Mouse (Mus musculus) hindbrain, embryonic 11.5 days (tissue): Measurements from ENCODE around the gene B4galt2. TPM values are rescaled to one million over a fixed set of nuclear protein-coding genes. Genes with fewer than 3 reads are reported as not detected.
A peak's percentile ranks its signal among the peaks of the same experiment; 100 is the strongest.

ENCODE experiments used
- ATAC-seq: fragments of 200-750 bp; cut with Nextera tagmentation; 2 replicates; pipeline ENCODE4 v1.8.0; 2017; ENCODE audit warnings: mild to moderate bottlenecking, moderate TSS enrichment, moderate library complexity; ENCODE audit not compliant: low FRiP score
- DNase-seq: peaks from one replicate; pipeline ENCODE4 v3.0.0-alpha.2; 2015; ENCODE audit warnings: low spot score
- H3K27ac ChIP-seq: fragments of 300-500 bp; sonication (generic); 2 replicates; pipeline ENCODE4 v1.5.1; 2014; ENCODE audit warnings: mild to moderate bottlenecking, low read depth, low read length
- H3K27me3 ChIP-seq: fragments of 300-500 bp; sonication (generic); 2 replicates; pipeline ENCODE4 v1.6.1; 2014; ENCODE audit warnings: mild to moderate bottlenecking, low read length, moderate library complexity, mixed read lengths; ENCODE audit not compliant: control insufficient read depth, insufficient read depth
- H3K36me3 ChIP-seq: fragments of 300-500 bp; sonication (generic); 2 replicates; pipeline ENCODE4 v1.6.1; 2014; ENCODE audit warnings: mild to moderate bottlenecking, low read length, moderate library complexity, mixed read lengths; ENCODE audit not compliant: control insufficient read depth, insufficient read depth
- H3K4me1 ChIP-seq: fragments of 300-500 bp; sonication (generic); replicated peaks from 2 replicates; pipeline ENCODE4 v1.6.1; 2014; ENCODE audit warnings: low read length, mixed read lengths; ENCODE audit not compliant: control insufficient read depth, insufficient read depth
- H3K4me2 ChIP-seq: fragments of 300-500 bp; sonication (generic); replicated peaks from 2 replicates; pipeline ENCODE4 v1.6.1; 2014; ENCODE audit warnings: mild to moderate bottlenecking, low read depth, low read length
- H3K4me3 ChIP-seq: fragments of 300-500 bp; sonication (generic); 2 replicates; pipeline ENCODE4 v1.5.1; 2014; ENCODE audit warnings: low read depth, low read length
- H3K9ac ChIP-seq: fragments of 300-500 bp; sonication (generic); 2 replicates; pipeline ENCODE4 v1.6.1; 2014; ENCODE audit warnings: low read depth, low read length
- H3K9me3 ChIP-seq: fragments of 300-500 bp; sonication (generic); 2 replicates; pipeline ENCODE4 v1.6.1; 2016; ENCODE audit warnings: low read length; ENCODE audit not compliant: control insufficient read depth
- WGBS: fragments of 180-500 bp; shearing (Covaris S2); extraction: QIAGEN DNeasy Blood & Tissue Kit; methylation state at CpG from one replicate; pipeline ENCODE4 v1.1.7; 2014; 5-methylcytosine and 5-hydroxymethylcytosine counted together
- polyA plus RNA-seq: library from polyadenylated mRNA; unstranded; fragments of >200 nt; fragmentation: Nextera tagmentation; extraction: Ambion mirVana; gene quantifications from 2 replicates; pipeline ENCODE4 v1.2.1, GENCODE M21; 2014

B4galt2 gene
- polyA plus RNA-seq, 1 experiment from 2014 or later: 27.3 TPM

GRCm38 (mm10) chr4:117834457-117834844 lies 48.8 kb downstream of the B4galt2 start, which contains the start of gene Slc6a9:
TSS of gene Slc6a9 (plus strand) at chr4:117834506.
- ATAC-seq (no peak), DNase-seq (no peak)
- Histone ChIP-seq H3K27me3 (peaks cover 2% of the 10 kb centered on the region; the same call in 1 of the 2 replicates), H3K9me3 (no peaks in the 10 kb centered on the region), H3K27ac (peak within 1 kb of the TSS; percentile 63), H3K36me3 (no peaks in the 10 kb centered on the region), H3K4me1 (no peaks in the 10 kb centered on the region; the same call in none of the 2 replicates), H3K4me3 (peak within 1 kb of the TSS; percentile 80), H3K9ac (peak within 1 kb of the TSS; percentile 72), H3K4me2 (peak within 1 kb of the TSS; percentile 99)
- 23% methylated on average over 3 of the region's 3 CpGs for WGBS

GRCm38 (mm10) chr4:117831920-117832691 lies 51.2 kb downstream of the B4galt2 start:
- no peak for DNase-seq
- no peaks in the 10 kb centered on the region for H3K9me3 ChIP-seq
- no peaks in the 10 kb centered on the region for H3K36me3 ChIP-seq
- ATAC-seq: no peak
- H3K27ac ChIP-seq: no peak overlapping the region
- H3K4me2 ChIP-seq: no peak overlapping the region
- H3K27me3 ChIP-seq: peaks cover 2% of the 10 kb centered on the region; the same call in 1 of the 2 replicates
- 82% methylated on average over 9 of the region's 9 CpGs for WGBS
- no peak overlapping the region for H3K4me3 ChIP-seq
- no peak overlapping the region for H3K9ac ChIP-seq
- H3K4me1 ChIP-seq: no peaks in the 10 kb centered on the region; the same call in none of the 2 replicates

DNA sequence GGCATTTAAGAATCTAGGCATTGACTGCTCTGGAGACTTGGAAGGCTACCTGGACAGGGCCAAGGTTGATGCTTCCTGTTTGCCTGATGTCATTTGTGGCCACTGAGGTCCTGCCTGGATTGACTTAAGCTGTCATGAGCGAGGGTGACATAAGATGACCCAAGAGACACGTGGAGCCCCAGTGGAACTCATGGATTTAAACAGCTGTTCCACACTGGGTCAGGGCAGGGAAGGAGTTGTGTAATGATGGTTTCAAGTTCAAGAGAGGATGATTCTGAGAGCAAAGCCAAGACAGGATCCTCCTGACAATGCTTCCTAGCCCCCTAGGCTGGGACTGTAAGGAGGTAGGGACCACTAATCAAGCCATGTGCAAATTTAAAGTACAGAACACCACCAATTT lies 51.8 kb downstream of the B4galt2 start:
- ATAC-seq: no peak
- Histone ChIP-seq H3K27me3 (peaks cover 2% of the 10 kb centered on the region; the same call in 1 of the 2 replicates), H3K9ac (no peak overlapping the region), H3K36me3 (no peaks in the 10 kb centered on the region), H3K4me1 (no peaks in the 10 kb centered on the region; the same call in none of the 2 replicates), H3K27ac (no peak overlapping the region), H3K4me3 (no peak overlapping the region), H3K9me3 (no peaks in the 10 kb centered on the region), H3K4me2 (no peak overlapping the region)
- 85% methylated on average over 2 of the region's 2 CpGs for WGBS
- DNase-seq: no peak

- ATAC-seq: no peak
- WGBS: 90% methylated on average over 9 of the region's 9 CpGs
- DNase-seq: no peak
- Histone ChIP-seq H3K4me3 (no peak overlapping the region), H3K36me3 (no peaks in the 10 kb centered on the region), H3K9ac (no peak overlapping the region), H3K27ac (no peak overlapping the region), H3K9me3 (no peaks in the 10 kb centered on the region), H3K27me3 (peaks cover 2% of the 10 kb centered on the region; the same call in 1 of the 2 replicates), H3K4me2 (no peak overlapping the region), H3K4me1 (no peaks in the 10 kb centered on the region; the same call in none of the 2 replicates)
These were observed 52.5 kb downstream of the B4galt2 start for GRCm38 (mm10) chr4:117830801-117831200.

DNA sequence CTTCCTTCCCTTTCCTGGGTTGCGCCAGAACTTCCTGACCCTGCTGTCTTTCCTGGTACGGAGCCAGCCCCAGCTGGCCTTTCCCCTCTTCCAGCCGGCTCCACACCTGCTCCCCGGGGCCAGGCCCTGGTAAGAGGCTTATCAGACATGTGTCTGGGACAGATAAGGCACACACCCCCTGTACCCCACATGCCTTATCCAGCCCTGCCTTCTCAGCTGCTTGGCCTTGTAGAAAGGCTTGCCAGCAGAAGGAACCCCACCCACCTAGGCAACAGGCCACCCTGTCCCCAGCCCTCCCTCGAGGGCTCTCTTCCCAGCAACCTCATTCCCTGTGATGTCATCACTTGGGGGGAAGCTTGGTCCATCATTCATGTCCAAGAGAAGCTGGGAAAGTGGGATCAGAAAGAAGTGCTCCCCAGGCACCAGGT lies 53.1 kb downstream of the B4galt2 start:
- no peaks in the 10 kb centered on the region; the same call in none of the 2 replicates for H3K4me1 ChIP-seq
- no peaks in the 10 kb centered on the region for H3K9me3 ChIP-seq
- H3K4me3 ChIP-seq: no peak overlapping the region
- ATAC-seq: peak; percentile 55
- WGBS: 23% methylated on average over 4 of the region's 5 CpGs
- no peak for DNase-seq
- peaks cover 2% of the 10 kb centered on the region; the same call in 1 of the 2 replicates for H3K27me3 ChIP-seq
- H3K9ac ChIP-seq: no peak overlapping the region
- no peak overlapping the region for H3K4me2 ChIP-seq
- H3K36me3 ChIP-seq: no peaks in the 10 kb centered on the region
- no peak overlapping the region for H3K27ac ChIP-seq

DNA sequence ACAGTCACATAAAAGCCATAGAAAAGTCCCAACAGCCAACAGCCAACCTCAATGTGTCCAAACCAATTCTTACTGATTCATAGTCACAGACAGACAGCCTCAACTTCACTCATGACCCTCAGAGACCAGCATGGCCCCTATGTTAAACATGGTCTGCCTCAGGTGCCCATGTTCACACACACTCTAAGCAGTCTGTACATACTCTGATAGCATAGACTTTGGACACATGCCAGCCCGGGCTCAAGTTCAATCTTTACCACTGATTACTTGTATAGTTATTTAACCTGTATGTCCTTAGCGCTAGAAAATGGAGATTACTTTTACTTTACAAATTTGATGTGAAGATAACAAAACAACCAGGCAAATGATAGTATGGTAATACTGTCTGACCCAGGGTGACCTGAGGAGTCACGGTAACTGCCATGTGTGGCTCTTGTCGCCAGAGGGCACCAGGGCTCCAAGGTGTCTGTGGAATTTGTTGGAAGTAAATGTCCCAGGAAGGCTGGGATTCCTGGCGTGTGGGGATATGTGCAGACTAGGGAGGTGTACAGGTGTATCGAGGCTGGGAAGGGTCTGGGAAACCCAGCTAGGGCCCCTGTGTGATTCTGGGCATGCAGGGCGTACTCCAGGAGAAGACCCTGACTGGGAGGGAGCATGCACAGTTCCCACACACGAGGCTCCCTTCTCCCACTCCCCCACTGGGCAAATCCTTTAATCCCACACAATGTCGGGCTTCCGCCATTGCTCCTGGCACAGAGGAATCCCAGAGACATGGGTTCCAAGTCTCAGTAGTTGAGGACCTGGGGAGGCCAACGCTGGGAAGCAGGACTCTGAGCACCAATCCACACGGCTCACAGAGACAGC lies 53.8 kb downstream of the B4galt2 start:
- no peak overlapping the region for H3K27ac ChIP-seq
- no peak overlapping the region for H3K4me2 ChIP-seq
- H3K36me3 ChIP-seq: no peaks in the 10 kb centered on the region
- no peak overlapping the region for H3K9ac ChIP-seq
- ATAC-seq (peak; percentile 40), DNase-seq (peak; percentile 82)
- WGBS: 9% methylated on average over 12 of the region's 12 CpGs
- peaks cover 2% of the 10 kb centered on the region; the same call in 1 of the 2 replicates for H3K27me3 ChIP-seq
- H3K4me3 ChIP-seq: no peak overlapping the region
- no peaks in the 10 kb centered on the region for H3K9me3 ChIP-seq
- no peaks in the 10 kb centered on the region; the same call in 1 of the 2 replicates for H3K4me1 ChIP-seq

- DNase-seq (no peak), ATAC-seq (no peak)
- no peaks in the 10 kb centered on the region for H3K27me3 ChIP-seq
- H3K36me3 ChIP-seq: no peaks in the 10 kb centered on the region
- H3K4me2 ChIP-seq: no peak overlapping the region
- no peak overlapping the region for H3K9ac ChIP-seq
- H3K4me1 ChIP-seq: no peaks in the 10 kb centered on the region; the same call in 1 of the 2 replicates
- H3K4me3 ChIP-seq: no peak overlapping the region
- H3K9me3 ChIP-seq: no peaks in the 10 kb centered on the region
- no peak overlapping the region for H3K27ac ChIP-seq
- WGBS: 59% methylated on average over 8 of the region's 8 CpGs
These were observed 54.6 kb downstream of the B4galt2 start for GRCm38 (mm10) chr4:117828572-117829145.
